Mouse (Mus musculus): ENCODE results near the gene Cep170b. TPM values are rescaled to one million over a fixed set of nuclear protein-coding genes. Genes with fewer than 3 reads are reported as not detected.

The Cep170b gene
- total RNA-seq, 1 experiment = 46.1 TPM

DNA sequence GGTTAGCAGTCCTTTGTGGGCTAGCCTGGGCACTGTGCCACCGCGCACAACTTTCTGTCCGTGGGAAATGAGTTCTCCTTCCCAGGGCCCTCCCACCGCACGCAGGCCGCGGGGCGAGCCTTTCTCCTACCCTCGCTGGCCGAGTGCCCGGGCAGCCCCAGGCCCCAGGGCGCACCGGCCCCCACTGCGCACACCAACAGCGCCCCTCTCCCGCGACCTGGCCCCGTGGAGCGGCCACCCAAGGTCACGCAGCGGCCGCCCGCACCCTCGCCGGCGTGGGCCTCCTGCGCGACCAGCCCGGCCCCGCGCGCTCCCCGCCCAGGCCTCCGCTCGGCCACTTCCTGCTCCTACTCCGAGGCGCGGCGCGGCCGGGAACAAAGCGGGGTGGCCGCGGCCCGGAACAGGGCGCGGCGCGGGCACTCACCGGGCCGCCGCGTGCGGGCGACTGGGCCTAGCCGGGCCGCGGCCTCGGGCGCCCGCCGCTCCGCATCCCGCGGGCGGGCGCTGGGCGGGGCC is 46.6 kb upstream of the Cep170b start:
- no peak for TF ChIP-seq MAFK (IDR thresholded peaks at IDR 0.05; ENCODE audit: insufficient read depth, low read depth, low read length)
- no peak for TF ChIP-seq ZNF384 (IDR thresholded peaks at IDR 0.05; ENCODE audit: low read depth, low read length)
- no peak for TF ChIP-seq HCFC1 (IDR thresholded peaks at IDR 0.05; ENCODE audit: borderline replicate concordance, insufficient read depth, low read length)
- no peak for TF ChIP-seq ZC3H11A (IDR thresholded peaks at IDR 0.05; ENCODE audit: borderline replicate concordance, low read depth, low read length)
- TF ChIP-seq CHD2 (IDR thresholded peaks at IDR 0.05; ENCODE audit: low read depth, low read length) = no peak
- H3K9ac ChIP-seq (ENCODE audit: insufficient read depth, low read depth, low read length, poor library complexity, severe bottlenecking) = peak overlapping the region; percentile 76
- H3K36me3 ChIP-seq (ENCODE audit: control insufficient read depth, insufficient read depth, low read length, poor library complexity, severe bottlenecking) = peaks cover 13% of the 10 kb centered on the region; the same call in 1 of the 2 replicates
- H3K9me3 ChIP-seq (ENCODE audit: control insufficient read depth, insufficient read depth, low read depth, low read length) = no peaks in the 10 kb centered on the region
- no peak for DNase-seq (ENCODE audit: low read depth, low spot score)
- peak overlapping the region; percentile 72 to 76 for H3K4me3 ChIP-seq (ENCODE audit: insufficient read depth in 1 of 2, low read depth in 1 of 2, low read length in 2 of 2, poor library complexity in 1 of 2, severe bottlenecking in 1 of 2)
- in situ Hi-C loops (cut with MboI; ENCODE audit: low sequenced_read_pairs in 2 of 2, unreplicated experiment in 2 of 2) = no loop called here
- H3K27ac ChIP-seq (ENCODE audit: insufficient read depth, low read depth, low read length, poor library complexity, severe bottlenecking) = no peak overlapping the region
- peaks cover 0 to 22% of the 10 kb centered on the region in 2 experiments; a peak in 2 of 4 replicates for H3K4me1 ChIP-seq (ENCODE audit: control insufficient read depth in 2 of 2, insufficient read depth in 2 of 2, low read length in 2 of 2, poor library complexity in 1 of 2)

DNA sequence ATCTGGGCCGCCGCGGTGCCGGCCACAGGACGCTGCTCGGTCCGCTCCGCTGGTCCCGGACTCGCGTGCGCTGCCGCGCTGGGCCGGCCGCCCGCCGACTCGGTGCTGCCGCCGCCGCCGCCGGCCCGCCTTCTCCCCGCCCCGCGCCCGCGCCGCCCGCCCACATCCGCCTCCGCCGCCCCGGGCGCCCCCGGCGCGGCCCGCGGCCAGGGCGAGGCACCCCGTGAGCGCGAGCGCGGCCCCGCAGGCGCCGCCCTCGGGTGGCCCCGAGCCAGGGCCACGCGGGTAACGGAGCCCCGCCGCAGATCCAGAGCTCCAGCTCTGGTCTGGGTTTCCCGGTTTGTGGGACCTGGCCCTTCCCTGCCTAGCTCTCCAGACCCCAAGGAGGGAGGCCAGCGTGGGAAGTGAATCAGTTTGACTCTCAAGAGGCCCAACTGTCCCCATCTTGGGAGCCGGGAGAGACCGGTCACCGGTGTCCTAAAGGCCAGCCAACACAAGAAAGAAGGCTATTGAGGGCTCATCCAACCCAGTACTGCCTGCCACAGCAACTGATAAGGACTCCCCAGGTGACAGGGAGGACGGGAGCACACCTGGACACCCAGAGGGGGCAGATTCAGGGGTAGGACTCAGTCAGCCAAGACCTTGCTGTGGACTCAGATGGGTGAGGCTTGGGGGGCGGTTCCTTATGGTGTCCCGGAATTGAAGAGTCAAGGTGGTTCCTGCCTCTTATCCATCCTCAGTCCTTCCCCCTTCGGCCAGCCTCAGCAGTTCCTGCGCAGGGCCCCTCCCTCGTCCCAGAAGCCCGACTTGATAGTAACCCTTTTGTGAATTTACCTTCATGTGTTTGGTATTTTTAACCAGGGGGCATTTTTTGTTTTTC is 45.9 kb upstream of the Cep170b start, which contains the start of gene Akt1:
Gene Akt1, minus strand, starts transcription at position 753 of the 880 bp plus-strand sequence.
- TF ChIP-seq ZNF384 (IDR thresholded peaks at IDR 0.05; ENCODE audit: low read depth, low read length) (no peak), HCFC1 (IDR thresholded peaks at IDR 0.05; ENCODE audit: borderline replicate concordance, insufficient read depth, low read length) (no peak), MAFK (IDR thresholded peaks at IDR 0.05; ENCODE audit: insufficient read depth, low read depth, low read length) (no peak), ZC3H11A (IDR thresholded peaks at IDR 0.05; ENCODE audit: borderline replicate concordance, low read depth, low read length) (no peak), CHD2 (IDR thresholded peaks at IDR 0.05; ENCODE audit: low read depth, low read length) (no peak)
- in situ Hi-C loops (cut with MboI; ENCODE audit: low sequenced_read_pairs in 2 of 2, unreplicated experiment in 2 of 2) = no loop called here
- Histone ChIP-seq H3K36me3 (ENCODE audit: control insufficient read depth, insufficient read depth, low read length, poor library complexity, severe bottlenecking) (peaks cover 8% of the 10 kb centered on the region; the same call in 1 of the 2 replicates), H3K27ac (ENCODE audit: insufficient read depth, low read depth, low read length, poor library complexity, severe bottlenecking) (no peak within 1 kb of the TSS), H3K9ac (ENCODE audit: insufficient read depth, low read depth, low read length, poor library complexity, severe bottlenecking) (peak within 1 kb of the TSS; percentile 76), H3K4me3 (ENCODE audit: insufficient read depth in 1 of 2, low read depth in 1 of 2, low read length in 2 of 2, poor library complexity in 1 of 2, severe bottlenecking in 1 of 2) (peak within 1 kb of the TSS; percentile 73 to 76), H3K4me1 (ENCODE audit: control insufficient read depth in 2 of 2, insufficient read depth in 2 of 2, low read length in 2 of 2, poor library complexity in 1 of 2) (peaks cover 0 to 22% of the 10 kb centered on the region in 2 experiments; a peak in 2 of 4 replicates), H3K9me3 (ENCODE audit: control insufficient read depth, insufficient read depth, low read depth, low read length) (no peaks in the 10 kb centered on the region)
- DNase-seq (ENCODE audit: low read depth, low spot score) = no peak

DNA sequence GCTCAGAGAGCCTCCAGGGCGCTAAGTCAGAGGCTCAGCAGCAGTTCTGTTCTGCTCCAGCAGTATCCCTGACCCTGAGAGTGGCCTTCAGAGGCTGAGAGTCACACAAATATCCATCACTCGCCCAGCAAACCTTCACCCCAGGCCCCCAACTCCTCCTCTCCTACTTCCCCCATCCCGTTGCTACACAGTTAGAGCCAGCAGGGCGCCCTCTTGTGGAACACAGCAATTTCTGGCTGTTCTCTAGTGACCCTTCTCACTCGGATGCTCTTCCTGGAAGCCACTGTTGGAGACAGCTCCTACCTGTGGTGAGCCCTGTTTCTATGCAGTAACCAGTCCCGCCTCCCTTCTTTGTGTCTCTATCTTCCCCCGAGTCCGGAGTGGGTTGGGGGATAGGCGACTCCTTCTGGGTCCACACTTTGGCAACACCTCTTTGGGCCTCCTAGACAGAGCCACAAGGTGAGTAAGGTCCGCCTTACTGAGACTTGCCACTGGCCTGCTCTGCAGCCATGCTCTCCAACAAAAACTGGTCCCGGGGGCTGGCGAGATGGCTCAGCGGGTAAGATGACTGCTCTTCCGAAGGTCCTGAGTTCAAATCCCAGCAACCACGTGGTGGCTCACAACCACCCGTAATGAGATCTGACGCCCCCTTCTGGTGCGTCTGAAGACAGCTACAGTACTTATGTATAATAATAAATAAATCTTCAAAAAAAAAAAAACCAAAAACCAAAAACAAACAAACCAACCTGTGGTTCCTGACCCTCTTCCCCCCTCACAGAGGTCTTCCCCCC is 44.8 kb upstream of the Cep170b start:
- peak overlapping the region; percentile 42; the same call in 1 of the 2 replicates for H3K9ac ChIP-seq (ENCODE audit: insufficient read depth, low read depth, low read length, poor library complexity, severe bottlenecking)
- peak; percentile 89 for DNase-seq (ENCODE audit: low read depth, low spot score)
- no peaks in the 10 kb centered on the region for H3K9me3 ChIP-seq (ENCODE audit: control insufficient read depth, insufficient read depth, low read depth, low read length)
- in situ Hi-C loops (cut with MboI; ENCODE audit: low sequenced_read_pairs in 2 of 2, unreplicated experiment in 2 of 2) = no loop called here
- no peak for TF ChIP-seq ZNF384 (IDR thresholded peaks at IDR 0.05; ENCODE audit: low read depth, low read length)
- TF ChIP-seq MAFK (IDR thresholded peaks at IDR 0.05; ENCODE audit: insufficient read depth, low read depth, low read length) = no peak
- no peak; the same call in 1 of the 2 replicates for TF ChIP-seq HCFC1 (IDR thresholded peaks at IDR 0.05; ENCODE audit: borderline replicate concordance, insufficient read depth, low read length)
- no peak for TF ChIP-seq ZC3H11A (IDR thresholded peaks at IDR 0.05; ENCODE audit: borderline replicate concordance, low read depth, low read length)
- H3K4me1 ChIP-seq (ENCODE audit: control insufficient read depth in 2 of 2, insufficient read depth in 2 of 2, low read length in 2 of 2, poor library complexity in 1 of 2) = peaks cover 0 to 24% of the 10 kb centered on the region in 2 experiments; a peak in 2 of 4 replicates
- H3K36me3 ChIP-seq (ENCODE audit: control insufficient read depth, insufficient read depth, low read length, poor library complexity, severe bottlenecking) = no peaks in the 10 kb centered on the region
- H3K27ac ChIP-seq (ENCODE audit: insufficient read depth, low read depth, low read length, poor library complexity, severe bottlenecking) = no peak overlapping the region
- peak overlapping the region; percentile 3 to 73; a peak in 3 of 4 replicates for H3K4me3 ChIP-seq (ENCODE audit: insufficient read depth in 1 of 2, low read depth in 1 of 2, low read length in 2 of 2, poor library complexity in 1 of 2, severe bottlenecking in 1 of 2)

DNA sequence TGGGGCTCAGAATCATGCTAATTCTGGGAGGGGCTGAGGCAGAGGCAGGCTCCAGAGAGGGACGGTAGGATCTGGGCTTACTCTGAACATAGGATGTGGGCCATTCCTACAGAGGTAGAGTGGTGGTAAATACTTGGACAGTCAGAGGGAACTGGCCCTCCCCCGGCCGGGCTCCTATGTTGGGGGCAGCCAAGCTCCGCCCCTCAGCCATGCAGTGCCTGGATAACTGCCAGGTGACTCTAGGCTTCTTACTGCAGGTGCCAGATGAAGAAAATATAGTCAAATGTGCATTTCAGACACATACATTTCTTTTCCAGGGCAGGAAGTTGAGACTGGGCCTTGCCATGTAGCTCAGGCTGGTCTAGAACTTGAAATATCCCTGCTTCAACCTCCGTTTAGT is 43.2 kb upstream of the Cep170b start:
- TF ChIP-seq HCFC1 (IDR thresholded peaks at IDR 0.05; ENCODE audit: borderline replicate concordance, insufficient read depth, low read length) (no peak), ZC3H11A (IDR thresholded peaks at IDR 0.05; ENCODE audit: borderline replicate concordance, low read depth, low read length) (no peak), ZNF384 (IDR thresholded peaks at IDR 0.05; ENCODE audit: low read depth, low read length) (no peak)
- Histone ChIP-seq H3K4me3 (ENCODE audit: insufficient read depth in 1 of 2, low read depth in 1 of 2, low read length in 2 of 2, poor library complexity in 1 of 2, severe bottlenecking in 1 of 2) (no peak overlapping the region), H3K4me1 (ENCODE audit: control insufficient read depth in 2 of 2, insufficient read depth in 2 of 2, low read length in 2 of 2, poor library complexity in 1 of 2) (peaks cover 0 to 18% of the 10 kb centered on the region in 2 experiments; a peak in 2 of 4 replicates), H3K36me3 (ENCODE audit: control insufficient read depth, insufficient read depth, low read length, poor library complexity, severe bottlenecking) (no peaks in the 10 kb centered on the region), H3K9me3 (ENCODE audit: control insufficient read depth, insufficient read depth, low read depth, low read length) (no peaks in the 10 kb centered on the region), H3K27ac (ENCODE audit: insufficient read depth, low read depth, low read length, poor library complexity, severe bottlenecking) (no peak overlapping the region), H3K9ac (ENCODE audit: insufficient read depth, low read depth, low read length, poor library complexity, severe bottlenecking) (no peak overlapping the region)
- no peak for DNase-seq (ENCODE audit: low read depth, low spot score)
- in situ Hi-C loops (cut with MboI; ENCODE audit: low sequenced_read_pairs in 2 of 2, unreplicated experiment in 2 of 2) = no loop called here

Data from ES-E14 (cell line).